Mouse (Mus musculus) liver, postnatal 0 days (tissue): ENCODE results near the gene BC052040.

ENCODE experiments used
- CTCF ChIP-seq: sonication (generic); IDR thresholded peaks from 2 replicates; pipeline ENCODE4 v1.5.1; 2016; ENCODE audit warnings: antibody characterized with exemption, low read depth
- EP300 ChIP-seq: IDR thresholded peaks from 2 replicates; pipeline ENCODE4 v1.6.1; 2016; ENCODE audit warnings: antibody characterized with exemption, low read depth, mild to moderate bottlenecking

DNA sequence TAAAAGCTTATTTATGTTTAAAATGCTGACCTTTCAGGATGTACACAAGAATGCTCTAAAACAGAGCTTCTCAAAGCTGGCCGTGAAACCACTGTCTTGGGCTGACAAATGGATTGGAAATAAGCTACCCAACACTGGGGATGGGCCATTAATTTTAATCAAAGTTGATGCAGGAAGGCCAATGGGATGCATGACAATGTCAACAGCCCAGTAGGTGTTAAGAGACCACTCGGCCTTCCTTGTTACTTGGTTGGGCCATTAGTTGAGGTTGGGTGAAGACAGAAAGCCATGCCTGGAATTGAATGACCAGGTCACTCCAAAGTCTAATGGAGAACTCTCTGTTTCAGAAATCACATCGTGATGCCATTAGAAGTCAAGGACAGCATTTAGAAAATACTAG, 103.7 kb downstream of the BC052040 start:
- TF ChIP-seq CTCF (no peak), EP300 (no peak)
